Mouse (Mus musculus) thymus, adult 2 months (tissue): ENCODE measurements around the gene Ank3.

Experiments
- CTCF ChIP-seq: fragments of 200-500 bp; IDR thresholded peaks from 2 replicates; pipeline ENCODE4 v1.5.1; 2012; ENCODE audit warnings: mild to moderate bottlenecking, control low read depth, low read length, moderate library complexity, borderline replicate concordance; ENCODE audit not compliant: control insufficient read depth, poor library complexity, insufficient read depth; ENCODE audit errors: extremely low read depth
- POLR2A ChIP-seq: fragments of 200-500 bp; IDR thresholded peaks from 2 replicates; pipeline ENCODE4 v1.6.1; 2012; ENCODE audit warnings: mild to moderate bottlenecking, low read length, control low read depth, moderate library complexity; ENCODE audit not compliant: control insufficient read depth, poor library complexity, insufficient read depth; ENCODE audit errors: extremely low read depth

DNA sequence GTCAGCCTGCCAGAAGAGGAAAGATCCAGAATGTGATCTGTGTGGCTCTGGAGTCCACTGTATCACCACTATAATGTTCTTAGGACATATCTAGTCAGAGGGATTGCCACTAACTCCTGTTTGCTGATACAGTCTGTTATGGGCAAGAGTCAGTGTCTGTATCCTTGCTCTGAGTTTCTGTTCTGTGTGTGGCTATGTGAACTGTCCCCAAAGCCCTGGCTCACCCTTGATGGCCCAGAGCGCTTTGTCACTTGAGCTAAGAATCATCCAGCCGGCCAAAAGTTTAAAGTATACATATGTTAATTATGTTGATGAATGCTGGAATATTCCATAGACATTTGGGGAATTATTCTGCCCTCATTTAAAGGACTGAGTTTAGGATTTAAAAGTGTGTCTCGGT, 202.9 kb downstream of the Ank3 start:
- TF ChIP-seq POLR2A (no peak), CTCF (no peak)
